Mouse (Mus musculus) CH12.LX (cell line): ENCODE results near the gene Cdk2ap2.
"Not testable (repeated sequence)": the region's sequence is repeated elsewhere in the genome, so short reads cannot be mapped to it uniquely, and the experiment has no call there.

Experiments used
- CTCF ChIP-seq, 2 experiments: IDR thresholded peaks in 1 of 2; conservative IDR thresholded peaks in 1 of 2; 2 replicates each; pipeline ENCODE4 v1.5.1; 2011 to 2012; ENCODE audit warnings: low read depth in 2 of 2, low read length in 2 of 2, improper control_type of control experiment in 1 of 2, inconsistent platforms in 1 of 2, mild to moderate bottlenecking in 1 of 2, moderate library complexity in 1 of 2
- EP300 ChIP-seq: IDR thresholded peaks from 2 replicates; pipeline ENCODE4 v1.6.1; 2011; ENCODE audit warnings: low read length, improper control_type of control experiment
- POLR2A ChIP-seq: IDR thresholded peaks from 2 replicates; pipeline ENCODE4 v1.6.1; 2011; ENCODE audit warnings: low read depth, mild to moderate bottlenecking, improper control_type of control experiment, low read length
- SMC3 ChIP-seq: IDR thresholded peaks from 2 replicates; pipeline ENCODE4 v1.6.1; 2011; ENCODE audit warnings: low read depth, low read length, improper control_type of control experiment
- TBP ChIP-seq: conservative IDR thresholded peaks from 2 replicates; pipeline ENCODE4 v1.6.1; 2011; ENCODE audit warnings: low read depth, low read length, improper control_type of control experiment

DNA sequence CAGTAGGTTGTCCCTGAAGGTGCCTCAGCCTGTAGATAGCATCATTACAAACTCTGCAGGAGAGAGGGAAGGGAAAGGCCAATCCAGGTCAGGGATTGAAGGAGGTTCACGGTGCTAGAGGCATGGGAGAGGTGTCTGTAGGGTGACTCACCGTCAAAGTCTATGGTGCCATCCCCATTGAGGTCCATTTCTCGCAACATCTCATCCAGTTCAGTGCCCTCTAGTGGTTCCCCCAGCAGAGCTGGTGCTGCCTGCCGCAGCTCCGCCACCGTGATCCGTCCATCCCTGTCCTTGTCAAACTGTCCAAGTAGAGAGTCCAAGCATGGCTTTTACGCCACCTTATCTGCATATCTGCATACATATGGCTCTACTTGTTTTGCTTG, 39.0 kb downstream of the Cdk2ap2 start:
- TF ChIP-seq SMC3 (peak; percentile 46), CTCF (conservative IDR thresholded peaks at IDR 0.05 in 1 of 2, IDR thresholded peaks at IDR 0.05 in 1 of 2; ENCODE audit: low read depth in 2 of 2, low read length in 2 of 2) (peak; percentile 60 to 64), TBP (peak; percentile 12; the same call in 1 of the 2 replicates), POLR2A (peak; percentile 55; the same call in 1 of the 2 replicates)
- TF ChIP-seq EP300 = not testable (repeated sequence)
